Mouse (Mus musculus) small intestine, adult 2 months (tissue): ENCODE measurements at regions not wholly inside any gene's neighbourhood (a gene's known extent, or its start where the extent isn't known, plus 50 kb on each side); places are given as distances from the start of the nearest gene placed in this dataset.
A peak's percentile ranks its signal among the peaks of the same experiment; 100 is the strongest.

Experiments used
- CTCF ChIP-seq: fragments of 200-500 bp; IDR thresholded peaks from 2 replicates; pipeline ENCODE4 v1.5.1; 2012; ENCODE audit warnings: low read depth, mild to moderate bottlenecking, control low read depth, inconsistent platforms, low read length, moderate library complexity, mixed read lengths; ENCODE audit not compliant: insufficient replicate concordance, insufficient read length; ENCODE audit errors: extremely low read depth
- POLR2A ChIP-seq: fragments of 200-500 bp; IDR thresholded peaks from 2 replicates; pipeline ENCODE4 v1.6.1; 2012; ENCODE audit warnings: low read depth, mild to moderate bottlenecking, control low read depth, inconsistent platforms, low read length, moderate library complexity

DNA sequence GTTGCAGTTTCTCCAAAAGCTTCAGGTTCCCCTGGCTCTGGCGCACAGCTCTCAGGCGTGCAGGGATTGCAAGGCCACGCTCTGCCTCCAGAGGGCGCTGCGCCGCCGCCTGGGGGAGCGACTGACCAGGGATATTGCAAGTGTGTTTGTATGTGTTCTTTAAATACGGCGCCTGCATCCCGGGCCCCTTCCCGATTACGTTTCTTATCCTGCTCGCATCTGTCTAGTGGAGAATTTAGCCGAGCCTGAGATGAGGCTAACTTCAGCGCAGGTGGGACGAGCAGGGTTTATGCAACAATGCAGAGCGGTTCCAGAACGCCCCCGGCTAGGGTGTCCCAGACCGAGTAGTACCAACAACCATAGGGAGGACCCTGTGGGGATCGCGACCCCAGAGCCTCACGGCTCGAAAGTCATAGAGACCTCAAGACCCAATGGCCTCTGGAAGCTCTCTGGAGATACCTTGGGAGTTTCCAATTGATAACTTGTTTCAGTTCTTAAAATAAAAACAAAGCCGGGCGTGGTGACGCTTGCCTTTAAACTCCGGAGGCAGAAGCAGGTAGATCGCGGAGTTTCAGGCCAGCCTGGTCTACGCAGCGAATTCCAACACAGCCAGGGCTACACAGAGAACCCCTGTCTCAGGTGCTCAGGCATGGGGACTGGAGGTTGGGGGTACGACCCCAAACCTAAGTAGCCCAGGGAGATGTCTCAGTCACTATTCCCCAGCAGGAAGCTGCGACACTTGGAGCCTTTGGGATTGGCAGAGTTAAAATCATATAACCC is 87.8 kb upstream of the Sertad2 start:
- TF ChIP-seq POLR2A (peak; percentile 44; the same call in 1 of the 2 replicates), CTCF (peak; percentile 99)
